Comparison of ENCODE assay signal across 8 mouse cellular contexts in the genomic region with DNA sequence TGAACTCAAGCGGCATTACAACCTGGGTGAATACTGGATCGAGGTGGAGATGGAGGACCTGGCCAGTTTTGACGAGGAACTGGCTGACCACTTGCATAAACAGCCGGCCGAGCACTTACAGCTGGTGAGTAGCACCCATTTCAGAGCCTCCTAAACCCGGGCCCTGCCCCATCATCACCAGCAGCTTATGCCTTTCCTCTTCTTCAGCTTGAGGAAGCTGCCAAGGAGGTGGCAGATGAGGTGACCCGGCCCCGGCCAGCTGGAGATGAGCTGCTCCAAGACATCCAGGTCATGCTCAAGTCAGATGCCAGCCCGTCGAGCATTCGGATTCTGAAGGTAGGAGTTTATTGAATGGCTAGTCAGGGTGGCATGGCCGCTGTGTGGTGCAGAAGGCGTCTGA. TPM values are rescaled to one million over a fixed set of nuclear protein-coding genes. Genes with fewer than 3 reads are reported as not detected.
DNase-seq lines count a peak whose midpoint lies in the region; ATAC-seq and TF ChIP-seq lines count a peak whose summit lies in the region.

No protein-coding gene starts in this region.

- ATAC-seq in limb, embryonic 12.5 days (ENCODE audit: insufficient number of reproducible peaks, insufficient read depth, low FRiP score, low TSS enrichment, low read depth): no peak
- ATAC-seq in stomach, embryonic 14.5 days (ENCODE audit: insufficient number of reproducible peaks, insufficient read depth, low FRiP score, low read depth): no peak

- peak; percentile 10 to 18 for DNase-seq in cerebellum, adult 2 months
- no peak for DNase-seq in cerebellum, adult 9-10 months
- peak; percentile 41 to 50 for DNase-seq in spleen, postnatal 10 days (ENCODE audit: low spot score in 2 of 2)
- DNase-seq in spleen, postnatal 36 days (ENCODE audit: low spot score in 2 of 2): no peak
- no peak for DNase-seq in embryo, embryonic 9.5 days (ENCODE audit: extremely low spot score)
- DNase-seq in gastrocnemius, postnatal 25 days: no peak

- peak overlapping the region; percentile 61 for H3K4me3 ChIP-seq in cerebellum, adult 2 months (replicated peaks; ENCODE audit: insufficient read depth, low read depth, low read length)
- peak overlapping the region; percentile 83 for H3K4me3 ChIP-seq in limb, embryonic 12.5 days (replicated peaks)
- peak overlapping the region; percentile 81 for H3K4me3 ChIP-seq in stomach, embryonic 14.5 days (ENCODE audit: low read depth, low read length)

- no peaks in the 10 kb centered on the region for H3K9me3 ChIP-seq in limb, embryonic 12.5 days
- no peaks in the 10 kb centered on the region for H3K9me3 ChIP-seq in stomach, embryonic 14.5 days (ENCODE audit: control insufficient read depth, low read depth, low read length)

- no peaks in the 10 kb centered on the region; the same call in 1 of the 2 replicates for H3K4me1 ChIP-seq in cerebellum, adult 2 months (ENCODE audit: control insufficient read depth, insufficient read depth, low read length)
- peaks cover 21% of the 10 kb centered on the region for H3K4me1 ChIP-seq in limb, embryonic 12.5 days (replicated peaks)
- H3K4me1 ChIP-seq in stomach, embryonic 14.5 days (ENCODE audit: control insufficient read depth, insufficient read depth, low read length): peaks cover 17% of the 10 kb centered on the region

- H3K36me3 ChIP-seq in limb, embryonic 12.5 days: peaks cover 45% of the 10 kb centered on the region
- H3K36me3 ChIP-seq in stomach, embryonic 14.5 days (ENCODE audit: control insufficient read depth, insufficient read depth, low read length): peaks cover 31% of the 10 kb centered on the region

- no peak for TF ChIP-seq POLR2A in cerebellum, adult 2 months (IDR thresholded peaks at IDR 0.05; ENCODE audit: borderline replicate concordance, insufficient read depth, low read length)

- H3K4me2 ChIP-seq in limb, embryonic 12.5 days: peak overlapping the region; percentile 97
- H3K4me2 ChIP-seq in stomach, embryonic 14.5 days (replicated peaks; ENCODE audit: low read depth, low read length): peak overlapping the region; percentile 63

- H3K27me3 ChIP-seq in cerebellum, adult 2 months (ENCODE audit: control insufficient read depth, insufficient read depth, low read length): no peaks in the 10 kb centered on the region
- H3K27me3 ChIP-seq in limb, embryonic 12.5 days: no peaks in the 10 kb centered on the region
- H3K27me3 ChIP-seq in stomach, embryonic 14.5 days (ENCODE audit: control insufficient read depth, insufficient read depth, low read length): no peaks in the 10 kb centered on the region

- peak overlapping the region; percentile 86 for H3K9ac ChIP-seq in limb, embryonic 12.5 days (replicated peaks)
- H3K9ac ChIP-seq in stomach, embryonic 14.5 days (replicated peaks; ENCODE audit: low read depth, low read length): peak overlapping the region; percentile 77

- 11% methylated on average over 13 of the region's 13 CpGs for WGBS in cerebellum, adult 2 months
- WGBS in limb, embryonic 12.5 days: 17% methylated on average over 13 of the region's 13 CpGs
- 13% methylated on average over 13 of the region's 13 CpGs for WGBS in stomach, embryonic 14.5 days

- H3K27ac ChIP-seq in cerebellum, adult 2 months (ENCODE audit: insufficient read depth, low read length): no peak overlapping the region
- H3K27ac ChIP-seq in limb, embryonic 12.5 days: no peak overlapping the region
- no peak overlapping the region for H3K27ac ChIP-seq in stomach, embryonic 14.5 days (ENCODE audit: low read length)

- TF ChIP-seq CTCF in cerebellum, adult 2 months (IDR thresholded peaks at IDR 0.05; ENCODE audit: borderline replicate concordance, insufficient read depth, low read depth, low read length): no peak

RNA-seq across cellular contexts. Expression of a gene that starts 0.7 kb away (rescaled TPM):
- polyA plus RNA-seq in cerebellum, adult 2 months (2012; rRNA removed): 11.0 and 12.1 TPM in 2 replicates
- polyA plus RNA-seq in limb, embryonic 12.5 days (2016; fragmentation: Nextera tagmentation; extraction: Ambion mirVana): 250 and 255 TPM in 2 replicates
- 138 and 141 TPM in 2 replicates for polyA plus RNA-seq in stomach, embryonic 14.5 days (2014; fragmentation: Nextera tagmentation; extraction: Ambion mirVana)
- 1 to 10 TPM; 1.2 to 2.2 TPM for total RNA-seq in gastrocnemius, postnatal 25 days (2021)

RNA-seq across cellular contexts. Expression of a gene that starts 16.7 kb away (rescaled TPM):
- polyA plus RNA-seq in cerebellum, adult 2 months (2012; rRNA removed): 7.1 and 7.5 TPM in 2 replicates
- 19.3 and 23.4 TPM in 2 replicates for polyA plus RNA-seq in limb, embryonic 12.5 days (2016; fragmentation: Nextera tagmentation; extraction: Ambion mirVana)
- 7.7 and 8.7 TPM in 2 replicates for polyA plus RNA-seq in stomach, embryonic 14.5 days (2014; fragmentation: Nextera tagmentation; extraction: Ambion mirVana)
- 1 to 10 TPM; 4.0 to 7.4 TPM for total RNA-seq in gastrocnemius, postnatal 25 days (2021)

Comparison
In these comparisons a context has a peak if more than half of its experiments do, and no peak if none do; other contexts are left out.
1. DNase-seq: peak in cerebellum, adult 2 months (2 of 2) and spleen, postnatal 10 days (2 of 2); none in cerebellum, adult 9-10 months (single experiment), spleen, postnatal 36 days (0 of 2), embryo, embryonic 9.5 days (single experiment) and gastrocnemius, postnatal 25 days (single experiment).
2. RNA of a gene that starts 0.7 kb away (polyA plus RNA-seq): 250 to 255 TPM in limb, embryonic 12.5 days and 138 to 141 TPM in stomach, embryonic 14.5 days; 11.0 to 12.1 TPM in cerebellum, adult 2 months; every median in the first group is over 10 times any median in the second.
3. Peak in every context shown above with its lines, with median percentiles within 50 percentile points of each other: H3K4me3 ChIP-seq.